Mouse (Mus musculus) midbrain, embryonic 12.5 days (tissue): ENCODE measurements at regions not wholly inside any gene's neighbourhood (a gene's known extent, or its start where the extent isn't known, plus 50 kb on each side); places are given as distances from the start of the nearest gene placed in this dataset.

Experiments used
- ATAC-seq: fragments of 200-750 bp; cut with Nextera tagmentation; 2 replicates; pipeline ENCODE4 v1.8.0; 2017; ENCODE audit warnings: low read depth, moderate TSS enrichment, moderate library complexity; ENCODE audit not compliant: low FRiP score
- H3K27ac ChIP-seq: fragments of 300-500 bp; sonication (generic); replicated peaks from 2 replicates; pipeline ENCODE4 v1.5.1; 2016; ENCODE audit warnings: mild to moderate bottlenecking
- H3K27me3 ChIP-seq: fragments of 300-500 bp; sonication (generic); 2 replicates; pipeline ENCODE4 v1.6.1; 2016; ENCODE audit warnings: mild to moderate bottlenecking
- H3K36me3 ChIP-seq: fragments of 300-500 bp; sonication (generic); 2 replicates; pipeline ENCODE4 v1.6.1; 2016
- H3K4me1 ChIP-seq: fragments of 300-500 bp; sonication (generic); 2 replicates; pipeline ENCODE4 v1.6.1; 2016
- H3K4me2 ChIP-seq: fragments of 300-500 bp; sonication (generic); replicated peaks from 2 replicates; pipeline ENCODE4 v1.6.1; 2016; ENCODE audit warnings: mild to moderate bottlenecking, moderate library complexity
- H3K4me3 ChIP-seq: fragments of 300-500 bp; sonication (generic); 2 replicates; pipeline ENCODE4 v1.5.1; 2016; ENCODE audit warnings: mild to moderate bottlenecking
- H3K9ac ChIP-seq: fragments of 300-500 bp; sonication (generic); replicated peaks from 2 replicates; pipeline ENCODE4 v1.6.1; 2016; ENCODE audit warnings: mild to moderate bottlenecking, moderate library complexity
- H3K9me3 ChIP-seq: fragments of 300-500 bp; sonication (generic); 2 replicates; pipeline ENCODE4 v1.6.1; 2016; ENCODE audit warnings: mild to moderate bottlenecking
- WGBS: fragments of 180-500 bp; shearing (Covaris S2); methylation state at CpG from one replicate; pipeline ENCODE4 v1.1.7; 2016; 5-methylcytosine and 5-hydroxymethylcytosine counted together

DNA sequence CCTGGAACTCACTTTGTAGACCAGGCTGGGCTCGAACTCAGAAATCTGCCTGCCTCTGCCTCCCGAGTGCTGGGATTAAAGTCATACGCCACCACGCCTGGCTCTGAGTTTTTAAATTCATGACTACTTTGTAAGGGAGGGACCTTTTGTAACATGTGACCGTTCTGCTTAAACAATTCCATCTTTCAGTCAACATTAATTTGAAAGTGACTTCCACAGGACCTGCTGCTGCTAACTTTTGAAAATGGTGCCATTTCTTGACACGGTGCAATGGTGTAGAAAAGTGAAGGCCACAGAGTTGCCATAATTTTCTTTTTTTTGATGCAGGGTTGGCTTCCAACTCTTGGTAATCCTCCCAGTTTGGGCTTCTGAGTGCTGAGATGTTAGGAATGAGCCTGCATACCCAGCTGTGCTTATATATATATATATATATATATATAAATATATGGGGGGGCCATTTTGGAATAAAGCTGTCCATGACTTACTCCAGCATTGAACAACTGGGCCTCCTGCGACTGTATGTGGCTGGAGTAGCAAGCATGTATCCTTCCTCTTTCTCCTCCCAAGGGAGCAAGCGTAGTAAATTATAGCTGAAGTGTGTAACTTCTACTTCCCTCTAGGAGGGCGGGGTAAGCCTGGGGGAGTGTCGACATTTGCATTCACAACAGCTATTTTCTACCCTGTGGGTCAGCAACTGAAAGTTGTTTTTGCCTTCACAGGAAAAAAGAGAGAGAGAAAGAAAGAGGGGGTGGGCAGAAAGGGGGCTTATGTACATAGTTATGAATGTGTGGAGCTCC lies 56.9 kb upstream of the Ralgps2 start:
- peak overlapping the region; percentile 78 for H3K27ac ChIP-seq
- no peaks in the 10 kb centered on the region for H3K36me3 ChIP-seq
- WGBS = 82% methylated on average over 10 of the region's 10 CpGs
- no peaks in the 10 kb centered on the region for H3K9me3 ChIP-seq
- no peak overlapping the region for H3K4me3 ChIP-seq
- H3K27me3 ChIP-seq = no peaks in the 10 kb centered on the region
- no peak for ATAC-seq
- H3K4me2 ChIP-seq = no peak overlapping the region
- H3K9ac ChIP-seq = no peak overlapping the region
- H3K4me1 ChIP-seq = peaks cover 51% of the 10 kb centered on the region

DNA sequence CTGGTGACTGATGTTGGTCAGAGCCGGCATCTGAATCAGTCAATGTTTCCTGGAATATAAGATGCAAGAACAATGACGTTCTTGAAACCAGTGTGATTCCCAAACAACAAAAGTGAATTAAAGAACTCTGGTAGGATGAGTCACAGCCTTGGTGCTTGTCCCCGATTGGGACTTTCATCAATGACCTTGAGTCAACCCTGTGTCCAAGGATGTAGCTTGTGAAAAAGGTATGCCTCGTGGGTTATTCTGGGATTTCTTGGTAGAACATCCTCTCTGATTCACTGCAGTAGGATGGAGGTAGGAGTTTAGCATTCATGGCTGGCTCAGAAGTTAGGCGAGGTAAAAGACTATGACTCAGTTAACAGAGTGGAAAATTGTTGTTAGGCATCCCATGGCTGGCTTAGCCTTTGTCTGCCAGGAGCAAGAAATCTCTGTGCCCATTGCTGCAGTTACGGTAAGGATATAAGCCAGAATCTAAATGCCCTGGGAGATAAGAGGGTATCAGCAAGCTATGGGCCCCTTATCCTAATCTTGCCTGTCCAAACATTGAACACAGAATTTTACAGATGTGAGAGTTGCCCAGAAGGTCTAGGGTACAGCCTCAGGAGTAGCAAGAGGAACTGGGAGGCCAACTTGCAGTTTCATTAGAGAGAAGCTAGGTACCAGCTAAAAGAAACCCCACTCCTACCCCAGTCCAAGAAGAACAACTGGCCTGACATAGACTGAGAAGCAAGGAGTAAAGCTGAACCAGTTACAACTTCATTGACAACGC lies 55.9 kb upstream of the Ralgps2 start:
- Histone ChIP-seq H3K4me2 (no peak overlapping the region), H3K9me3 (no peaks in the 10 kb centered on the region), H3K4me1 (peaks cover 49% of the 10 kb centered on the region), H3K4me3 (no peak overlapping the region), H3K27ac (no peak overlapping the region), H3K27me3 (no peaks in the 10 kb centered on the region), H3K9ac (no peak overlapping the region), H3K36me3 (no peaks in the 10 kb centered on the region)
- 94% methylated on average over 7 of the region's 7 CpGs for WGBS
- ATAC-seq = no peak

DNA sequence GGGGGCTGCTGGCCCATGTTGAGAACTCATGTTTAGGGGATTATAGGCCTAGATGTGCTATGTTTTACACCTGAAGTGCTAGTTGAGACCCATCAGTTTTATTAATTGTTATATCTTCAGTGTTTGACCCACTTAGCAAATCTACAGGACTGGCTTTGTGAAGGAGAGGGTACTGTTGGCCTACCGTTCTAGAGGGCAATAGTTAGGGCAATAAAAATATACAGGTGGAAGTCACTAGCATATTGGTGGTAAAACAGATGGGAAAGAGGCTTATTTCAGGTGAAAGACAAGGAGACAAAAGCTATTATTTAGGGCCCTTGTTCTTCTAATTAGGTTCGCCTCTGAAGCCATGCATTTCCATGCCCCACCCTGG lies 55.2 kb upstream of the Ralgps2 start:
- no peak overlapping the region for H3K27ac ChIP-seq
- WGBS = 93% methylated on average over 2 of the region's 2 CpGs

DNA sequence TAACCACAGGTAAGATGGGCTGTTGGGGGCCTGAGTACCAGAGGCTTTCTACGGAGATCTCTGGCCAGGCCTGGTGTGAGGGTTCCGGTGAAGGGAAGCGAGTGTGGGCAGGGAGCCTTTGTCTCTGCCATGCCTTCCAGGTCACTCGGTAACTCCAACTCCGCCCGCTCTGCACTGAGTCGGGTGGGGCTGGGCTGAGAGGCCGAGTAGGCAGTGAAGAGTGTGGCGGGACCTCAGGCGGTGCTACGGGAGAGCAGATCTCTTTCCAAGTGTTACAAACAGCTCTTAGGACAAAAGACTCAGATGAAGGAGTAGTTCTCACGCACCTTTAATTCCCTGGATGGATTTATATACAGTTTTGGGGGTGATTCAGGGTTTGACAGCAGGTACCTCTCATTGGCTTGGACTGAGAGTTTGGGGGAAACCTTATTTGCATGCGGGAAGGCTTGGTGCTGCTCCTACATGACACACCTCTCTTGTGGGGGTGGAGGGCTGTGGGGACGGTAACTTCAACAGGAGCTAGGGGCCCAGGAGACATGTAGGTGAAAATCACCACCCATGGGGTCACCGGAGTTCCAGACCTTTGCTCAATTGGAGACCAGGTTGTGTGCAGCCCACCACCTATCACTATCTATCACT lies 54.7 kb upstream of the Ralgps2 start:
- H3K27me3 ChIP-seq = no peaks in the 10 kb centered on the region
- H3K36me3 ChIP-seq = no peaks in the 10 kb centered on the region
- H3K9ac ChIP-seq = no peak overlapping the region
- no peaks in the 10 kb centered on the region for H3K9me3 ChIP-seq
- H3K4me1 ChIP-seq = peaks cover 51% of the 10 kb centered on the region
- H3K4me2 ChIP-seq = no peak overlapping the region
- ATAC-seq = no peak
- H3K4me3 ChIP-seq = no peak overlapping the region
- no peak overlapping the region for H3K27ac ChIP-seq
- WGBS = 68% methylated on average over 15 of the region's 15 CpGs

More for the DNA sequence above, 55.2 kb upstream of the Ralgps2 start:
- ATAC-seq = no peak
- Histone ChIP-seq H3K36me3 (no peaks in the 10 kb centered on the region), H3K9me3 (no peaks in the 10 kb centered on the region), H3K4me1 (peaks cover 51% of the 10 kb centered on the region), H3K4me2 (no peak overlapping the region), H3K4me3 (no peak overlapping the region), H3K9ac (no peak overlapping the region), H3K27me3 (no peaks in the 10 kb centered on the region)

DNA sequence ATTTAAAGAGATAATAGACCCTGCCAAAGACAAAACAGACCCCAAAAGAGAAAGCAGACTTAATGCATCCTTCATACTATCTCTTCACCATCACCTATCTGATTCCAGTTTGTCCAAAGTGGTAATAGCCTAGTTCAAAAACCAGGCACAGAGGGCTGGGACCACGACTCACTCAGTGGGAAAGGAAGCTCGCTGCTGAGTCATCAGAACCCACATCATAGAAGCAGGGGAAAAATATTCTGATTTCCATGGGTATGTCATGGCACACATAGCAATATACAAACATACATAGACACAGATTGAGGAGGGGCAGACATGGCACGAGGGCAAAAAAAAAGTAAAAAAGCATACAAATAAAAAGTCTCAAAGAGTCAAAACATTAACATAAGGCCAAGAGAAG lies 53.7 kb upstream of the Ralgps2 start:
- 86% methylated on average over 3 of the region's 3 CpGs for WGBS
- Histone ChIP-seq H3K27me3 (no peaks in the 10 kb centered on the region), H3K27ac (no peak overlapping the region), H3K9me3 (no peaks in the 10 kb centered on the region), H3K9ac (no peak overlapping the region), H3K4me3 (no peak overlapping the region), H3K4me1 (peaks cover 45% of the 10 kb centered on the region), H3K36me3 (no peaks in the 10 kb centered on the region), H3K4me2 (no peak overlapping the region)
- no peak for ATAC-seq

DNA sequence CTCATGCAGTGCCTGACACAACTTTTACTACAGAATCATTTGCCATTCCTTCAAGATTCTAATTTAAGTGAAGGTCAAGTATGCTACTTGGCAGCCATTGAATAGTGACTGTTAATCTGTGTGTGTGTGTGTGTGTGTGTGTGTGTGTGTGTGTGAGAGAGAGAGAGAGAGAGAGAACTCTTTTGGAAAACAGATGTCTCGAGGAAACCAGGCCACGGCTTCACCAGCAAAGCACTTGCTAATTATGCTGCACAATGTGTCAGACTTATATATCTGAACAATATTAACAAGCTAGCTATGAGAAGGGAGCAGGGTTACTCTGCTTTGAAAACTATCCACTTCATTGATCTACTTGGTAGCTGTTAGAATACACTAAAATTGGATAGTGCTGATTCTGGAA lies 53.1 kb upstream of the Ralgps2 start:
- Histone ChIP-seq H3K4me2 (no peak overlapping the region), H3K27me3 (no peaks in the 10 kb centered on the region), H3K9me3 (no peaks in the 10 kb centered on the region), H3K36me3 (no peaks in the 10 kb centered on the region), H3K27ac (peak overlapping the region; percentile 20; the same call in 1 of the 2 replicates), H3K9ac (no peak overlapping the region), H3K4me1 (peaks cover 39% of the 10 kb centered on the region), H3K4me3 (no peak overlapping the region)
- no peak for ATAC-seq
- WGBS = 39% methylated on average over 2 of the region's 2 CpGs

DNA sequence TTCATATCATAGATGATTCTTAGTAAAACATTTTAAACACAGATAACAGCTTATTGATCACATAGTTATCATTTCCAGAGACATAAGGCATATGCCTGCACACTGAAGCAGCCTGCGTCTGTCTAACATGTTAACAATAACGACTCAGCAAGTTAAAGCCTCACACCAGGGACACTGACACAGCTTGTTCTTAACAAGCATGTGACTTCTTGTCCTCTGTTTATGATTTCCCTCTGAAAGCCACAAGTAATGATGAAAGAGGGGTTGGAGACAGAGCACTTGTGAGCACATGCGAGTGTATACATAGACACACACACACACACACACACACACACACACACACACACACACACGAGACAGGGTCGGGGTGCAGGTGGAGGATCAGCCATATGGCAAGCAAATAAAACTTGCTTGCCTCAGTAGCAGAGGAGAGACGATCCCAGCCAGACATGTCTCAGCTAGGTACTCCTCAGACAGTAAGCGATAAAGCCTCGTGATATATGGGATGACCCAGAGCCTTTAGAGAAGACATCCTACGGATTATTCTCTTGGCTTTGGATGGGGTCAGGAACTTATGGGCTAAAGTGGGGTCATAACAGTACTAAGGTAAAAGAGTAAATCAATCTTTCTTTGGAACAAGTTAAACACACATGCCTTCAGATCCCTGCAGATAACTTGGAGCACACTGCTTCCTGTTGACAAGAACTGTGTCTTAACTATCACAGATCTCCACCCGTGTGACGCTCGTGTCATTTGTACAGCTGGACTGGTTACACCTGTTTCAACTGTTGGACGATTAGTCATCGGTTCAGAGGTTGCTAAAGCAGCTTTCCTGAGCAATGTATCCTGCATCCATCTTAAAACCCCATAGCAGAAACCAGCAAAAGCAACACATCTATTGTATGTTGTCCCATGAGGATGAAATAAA lies 51.4 kb upstream of the Ralgps2 start:
- Histone ChIP-seq H3K27me3 (no peaks in the 10 kb centered on the region), H3K9me3 (no peaks in the 10 kb centered on the region), H3K27ac (peak overlapping the region; percentile 47; the same call in 1 of the 2 replicates), H3K4me3 (no peak overlapping the region), H3K9ac (no peak overlapping the region), H3K4me1 (peaks cover 31% of the 10 kb centered on the region), H3K36me3 (no peaks in the 10 kb centered on the region), H3K4me2 (no peak overlapping the region)
- 75% methylated on average over 14 of the region's 14 CpGs for WGBS
- ATAC-seq = no peak

DNA sequence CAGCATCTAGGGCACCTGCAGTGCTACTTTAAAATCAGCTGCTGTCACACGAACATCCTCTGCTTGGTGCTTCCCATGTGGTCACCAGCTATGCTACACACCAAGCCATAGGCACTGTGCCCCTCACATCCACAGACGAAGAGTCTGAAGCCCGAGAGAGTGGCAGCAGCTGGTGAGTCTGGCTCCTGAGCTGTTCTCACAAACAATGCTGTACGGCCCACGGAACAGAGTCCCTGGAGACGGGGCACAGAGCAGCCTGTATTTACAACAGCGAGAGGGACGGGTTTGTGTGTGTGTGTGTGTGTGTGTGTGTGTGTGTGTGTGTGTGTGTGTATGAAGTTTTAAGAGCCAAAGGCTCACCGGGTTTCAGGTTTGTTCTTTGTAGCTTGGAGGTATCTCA lies 50.7 kb upstream of the Ralgps2 start:
- WGBS = 37% methylated on average over 9 of the region's 9 CpGs
- Histone ChIP-seq H3K36me3 (no peaks in the 10 kb centered on the region), H3K4me3 (no peak overlapping the region), H3K9me3 (no peaks in the 10 kb centered on the region), H3K9ac (no peak overlapping the region), H3K4me2 (0 out of 2 replicates have a peak overlapping the region, but pooled peaks have one; percentile 2), H3K27ac (peak overlapping the region; percentile 47), H3K27me3 (no peaks in the 10 kb centered on the region), H3K4me1 (peaks cover 31% of the 10 kb centered on the region)
- ATAC-seq = peak; percentile 84

DNA sequence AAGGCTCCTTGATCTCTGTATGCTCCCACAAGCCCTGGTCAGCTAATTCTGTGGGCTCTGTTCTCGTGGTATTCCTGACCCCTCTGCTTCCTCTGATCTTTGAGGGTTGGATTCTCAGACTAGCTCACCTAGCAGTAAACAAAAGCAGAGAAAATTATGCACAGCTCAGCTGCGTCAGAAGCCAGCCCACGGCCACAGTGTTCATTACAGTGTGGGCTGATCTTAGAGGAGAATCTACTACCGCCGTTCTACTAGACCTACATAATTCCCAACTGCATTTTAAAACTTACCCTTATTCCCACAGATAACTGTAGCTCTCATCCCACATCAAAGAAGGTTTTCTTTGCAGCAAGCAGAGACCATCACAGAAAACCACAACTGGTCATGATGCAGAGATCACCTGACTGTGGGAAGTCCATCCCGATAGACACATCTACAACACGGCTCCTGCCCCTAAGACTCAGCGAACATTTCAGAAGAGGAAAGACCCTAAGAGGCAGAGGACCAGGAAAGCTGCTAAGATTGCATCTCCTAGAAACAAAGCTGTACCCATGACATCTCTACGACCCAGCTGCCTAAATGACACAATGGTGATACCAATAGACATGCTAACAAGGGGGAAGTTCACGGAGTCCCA lies 49.8 kb upstream of the Ralgps2 start:
- WGBS = 73% methylated on average over 10 of the region's 10 CpGs
- ATAC-seq = no peak
- H3K4me1 ChIP-seq = peaks cover 31% of the 10 kb centered on the region

More for the DNA sequence above, 49.8 kb upstream of the Ralgps2 start:
- H3K4me3 ChIP-seq = no peak overlapping the region
- no peak overlapping the region for H3K4me2 ChIP-seq
- H3K36me3 ChIP-seq = no peaks in the 10 kb centered on the region
- H3K9me3 ChIP-seq = no peaks in the 10 kb centered on the region
- H3K9ac ChIP-seq = no peak overlapping the region
- no peaks in the 10 kb centered on the region for H3K27me3 ChIP-seq
- H3K27ac ChIP-seq = peak overlapping the region; percentile 47; the same call in 1 of the 2 replicates
